Comparison of ENCODE assay signal across 24 mouse cellular contexts in the genomic region with DNA sequence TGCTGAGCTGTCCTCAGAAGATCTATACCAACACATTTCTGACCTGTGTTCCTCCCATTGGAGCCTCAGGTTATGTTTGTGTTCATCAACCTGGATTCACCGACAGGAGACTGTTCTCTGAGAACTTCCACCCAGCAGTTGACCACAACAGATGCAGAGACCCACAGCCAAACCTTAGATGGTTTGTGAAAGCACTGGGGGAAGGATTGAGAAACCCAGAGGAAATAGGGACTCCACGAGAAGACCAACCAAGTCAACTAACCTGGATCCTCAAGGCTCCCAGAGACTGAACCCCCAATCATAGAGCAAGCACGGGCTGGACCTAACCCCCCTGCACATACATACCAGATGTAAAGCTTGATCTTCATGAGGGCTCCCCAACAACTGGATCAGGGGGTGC.
A peak's percentile ranks its signal among the peaks of the same experiment; 100 is the strongest.
DNase-seq lines count a peak whose midpoint lies in the region; ATAC-seq lines count a peak whose summit lies in the region.
"Had no signal": no experiment of that assay in that cellular context is flagged by ENCODE, and none has a peak within 500 bp of the region (broad histone marks: within the 10 kb centered on the region; RNA-seq: fewer than 3 reads in every experiment).

No protein-coding gene starts in this region.

- H3K9me3 ChIP-seq in neural tube, embryonic 15.5 days (replicated peaks): no peaks in the 10 kb centered on the region
- H3K9me3 ChIP-seq: embryonic facial prominence, embryonic 10.5 days; embryonic facial prominence, embryonic 12.5 days; forebrain, embryonic 13.5 days; forebrain, embryonic 15.5 days had no signal

- no peak overlapping the region for H3K4me2 ChIP-seq in neural tube, embryonic 15.5 days
- H3K4me2 ChIP-seq: embryonic facial prominence, embryonic 12.5 days; forebrain, embryonic 13.5 days; forebrain, embryonic 15.5 days had no signal

- WGBS in neural tube, embryonic 15.5 days: 89% methylated on average over 3 of the region's 3 CpGs

- no peak overlapping the region for H3K4me3 ChIP-seq in neural tube, embryonic 15.5 days (replicated peaks)
- H3K4me3 ChIP-seq: embryonic facial prominence, embryonic 10.5 days; embryonic facial prominence, embryonic 12.5 days; forebrain, embryonic 13.5 days; forebrain, embryonic 15.5 days had no signal

- H3K4me1 ChIP-seq in neural tube, embryonic 15.5 days: no peaks in the 10 kb centered on the region
- H3K4me1 ChIP-seq: embryonic facial prominence, embryonic 12.5 days; forebrain, embryonic 13.5 days; forebrain, embryonic 15.5 days had no signal

- H3K9ac ChIP-seq in neural tube, embryonic 15.5 days (replicated peaks): no peak overlapping the region
- H3K9ac ChIP-seq: embryonic facial prominence, embryonic 12.5 days; forebrain, embryonic 13.5 days; forebrain, embryonic 15.5 days; forebrain, postnatal 0 days had no signal

- DNase-seq in thymus, postnatal 25 days: peak; percentile 13
- no peak for DNase-seq in thymus, postnatal 4 days
- no peak for DNase-seq in heart, adult 11 months
- DNase-seq: adrenal gland, adult 8-10 months; adrenal gland, postnatal 14 days; adrenal gland, postnatal 36 days; B cell, adult 2 months; cerebellum, adult 11-12 months; cerebellum, adult 2 months; cerebellum, adult 9-10 months; cerebellum, postnatal 10 days; cerebellum, postnatal 25 days; forebrain, postnatal 0 days had no signal

- no peaks in the 10 kb centered on the region for H3K27me3 ChIP-seq in neural tube, embryonic 15.5 days (replicated peaks)
- H3K27me3 ChIP-seq: CH12.LX; embryonic facial prominence, embryonic 12.5 days; forebrain, embryonic 13.5 days; forebrain, embryonic 15.5 days; Patski had no signal

- H3K27ac ChIP-seq in neural tube, embryonic 15.5 days (replicated peaks): no peak overlapping the region
- H3K27ac ChIP-seq: embryonic facial prominence, embryonic 10.5 days; embryonic facial prominence, embryonic 12.5 days; forebrain, embryonic 13.5 days; forebrain, embryonic 15.5 days had no signal

- no peaks in the 10 kb centered on the region for H3K36me3 ChIP-seq in neural tube, embryonic 15.5 days
- H3K36me3 ChIP-seq: embryonic facial prominence, embryonic 10.5 days; embryonic facial prominence, embryonic 12.5 days; forebrain, embryonic 15.5 days; G1E had no signal

- ATAC-seq in megakaryocyte, adult 5-6 weeks (ENCODE audit: poor library complexity, severe bottlenecking): peak; percentile 34
- ATAC-seq in neural tube, embryonic 15.5 days (ENCODE audit: low FRiP score): no peak
- ATAC-seq: activated CD4-positive, CD25-positive, alpha-beta regulatory T cell, adult 4 months; CD4-positive, CD25-positive, alpha-beta regulatory T cell, adult 4 months; forebrain, embryonic 13.5 days; forebrain, embryonic 15.5 days; forebrain, postnatal 0 days; Patski had no signal
